Mouse (Mus musculus): Measurements from ENCODE around the gene Prl3b1.

The Prl3b1 gene

DNA sequence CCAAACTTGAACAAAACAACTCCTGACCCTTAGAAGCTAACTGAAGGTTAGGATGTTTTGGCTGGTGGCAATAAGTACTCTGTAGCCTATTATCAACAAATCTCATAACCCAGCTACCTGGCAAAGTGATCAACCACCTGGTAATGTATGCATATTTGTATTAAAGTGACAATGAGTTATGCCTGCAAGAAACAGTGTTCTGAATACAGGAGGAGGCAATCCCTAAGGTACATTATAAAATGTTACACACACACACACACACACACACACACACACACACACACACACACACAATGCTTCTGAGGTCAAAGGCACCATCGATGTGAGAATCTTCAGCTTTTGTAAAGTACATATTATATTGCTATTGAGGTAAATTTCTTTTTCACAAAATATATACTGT, at the start of gene Prl3b1:
TSS of gene Prl3b1 (plus strand) at position 301 of the 400 bp plus-strand sequence.
- no peak for DNase-seq

- no peak for DNase-seq
Observed at GRCm38 (mm10) chr13:27196359-27196758, 45.3 kb upstream of the Prl3b1 start, which contains the start of gene Prl3c1. Prl3c1 (plus strand) TSS chr13:27196659.

GRCm38 (mm10) chr13:27259136-27259535, 17.5 kb downstream of the Prl3b1 start, which contains the start of gene Prl3a1:
Prl3a1 (plus strand) TSS chr13:27259436.
- DNase-seq: no peak

All from kidney, adult 18-20 months (tissue).